Mouse (Mus musculus): ENCODE data around the gene Nfic.
A peak's percentile ranks its signal among the peaks of the same experiment; 100 is the strongest.

Nfic gene

DNA sequence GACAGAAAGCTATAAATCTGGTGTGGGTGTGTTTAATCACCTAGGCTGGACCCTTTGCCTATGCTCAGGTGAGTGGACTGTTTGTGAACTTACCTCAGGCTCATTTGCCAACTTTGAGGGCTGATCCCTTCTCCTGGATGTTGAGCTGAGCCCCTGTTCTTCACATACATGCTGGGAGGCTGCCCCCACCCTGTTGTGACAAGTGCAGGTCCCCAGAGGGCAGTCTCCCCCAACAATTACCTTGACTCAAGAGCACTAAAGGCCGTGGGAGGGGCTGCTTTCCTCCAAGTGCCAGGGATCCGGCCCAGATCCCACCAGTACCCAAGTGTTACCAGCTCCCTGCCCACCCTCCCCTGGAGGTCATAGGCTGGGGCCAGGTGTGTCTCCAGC is 29.6 kb upstream of the Nfic start:
- no peak for DNase-seq

DNA sequence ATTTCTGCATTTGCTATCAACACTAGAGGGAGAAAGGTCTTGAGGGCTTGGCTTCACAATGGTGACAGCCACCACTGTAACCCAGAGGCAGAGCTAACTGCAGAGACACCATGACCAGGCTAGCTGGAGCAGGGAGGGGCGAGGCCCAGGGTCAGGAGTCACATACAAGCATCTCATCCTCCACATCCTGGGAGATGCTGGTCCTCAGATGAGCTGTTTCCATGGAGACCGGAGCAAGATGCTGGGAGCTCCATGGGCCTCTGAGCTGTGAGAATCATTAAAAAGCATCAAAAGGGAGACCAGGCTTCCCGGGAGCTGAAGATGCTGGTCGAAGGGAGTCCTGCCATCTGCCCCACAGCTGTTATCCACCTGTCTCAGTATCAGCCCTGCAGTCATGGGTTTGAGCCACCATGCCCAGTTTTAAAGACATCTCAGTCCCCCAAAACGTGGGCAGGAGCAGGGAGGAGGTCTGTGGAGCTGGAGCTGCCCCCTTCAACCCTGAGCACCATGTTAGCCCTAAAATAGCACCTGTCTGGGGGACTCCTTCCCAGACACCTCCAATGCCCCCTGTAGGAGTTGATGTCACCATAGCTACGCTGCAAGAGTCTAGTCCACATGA is 29.1 kb upstream of the Nfic start:
- no peak for DNase-seq

DNA sequence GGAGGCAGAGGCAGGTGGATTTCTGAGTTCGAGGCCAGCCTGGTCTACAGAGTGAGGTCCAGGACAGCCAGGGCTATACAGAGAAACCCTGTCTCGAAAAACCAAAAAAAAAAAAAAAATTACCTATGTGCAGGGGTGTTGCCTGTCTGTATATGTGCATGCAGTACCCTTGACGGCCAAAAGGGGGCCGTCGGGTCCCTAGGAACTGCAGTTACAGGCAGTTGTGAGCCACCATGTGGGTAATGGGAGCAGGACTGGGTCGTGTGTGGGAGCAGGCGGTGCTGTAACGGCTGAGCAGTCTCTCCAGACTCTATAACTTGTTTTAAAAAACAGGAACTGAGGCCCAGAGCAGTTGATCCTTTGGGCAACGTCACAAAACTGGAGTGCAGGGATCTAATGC is 28.5 kb upstream of the Nfic start:
- peak; percentile 43 for DNase-seq

DNA sequence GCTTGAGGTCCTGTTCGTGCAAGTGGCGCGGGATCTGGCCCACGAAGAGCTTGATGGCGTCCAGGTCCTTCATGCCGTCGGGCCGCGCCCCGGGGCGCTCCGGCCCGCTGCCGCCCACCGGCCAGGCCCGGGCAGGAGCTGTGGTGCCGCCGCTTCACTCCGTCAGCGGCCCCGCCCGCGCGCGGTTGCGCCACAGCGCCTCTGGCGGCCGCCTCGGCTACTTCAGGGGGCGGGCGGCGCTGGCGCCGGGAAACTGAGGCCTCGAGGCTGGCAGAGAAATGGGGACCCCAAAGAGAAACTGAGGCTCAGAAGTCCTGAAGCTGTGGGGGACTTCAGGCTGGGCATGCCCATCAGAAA is 27.1 kb upstream of the Nfic start, which contains the start of gene Celf5:
Gene Celf5, minus strand, starts transcription at position 177 of the 357 bp plus-strand sequence.
- peak; percentile 41 for DNase-seq

DNA sequence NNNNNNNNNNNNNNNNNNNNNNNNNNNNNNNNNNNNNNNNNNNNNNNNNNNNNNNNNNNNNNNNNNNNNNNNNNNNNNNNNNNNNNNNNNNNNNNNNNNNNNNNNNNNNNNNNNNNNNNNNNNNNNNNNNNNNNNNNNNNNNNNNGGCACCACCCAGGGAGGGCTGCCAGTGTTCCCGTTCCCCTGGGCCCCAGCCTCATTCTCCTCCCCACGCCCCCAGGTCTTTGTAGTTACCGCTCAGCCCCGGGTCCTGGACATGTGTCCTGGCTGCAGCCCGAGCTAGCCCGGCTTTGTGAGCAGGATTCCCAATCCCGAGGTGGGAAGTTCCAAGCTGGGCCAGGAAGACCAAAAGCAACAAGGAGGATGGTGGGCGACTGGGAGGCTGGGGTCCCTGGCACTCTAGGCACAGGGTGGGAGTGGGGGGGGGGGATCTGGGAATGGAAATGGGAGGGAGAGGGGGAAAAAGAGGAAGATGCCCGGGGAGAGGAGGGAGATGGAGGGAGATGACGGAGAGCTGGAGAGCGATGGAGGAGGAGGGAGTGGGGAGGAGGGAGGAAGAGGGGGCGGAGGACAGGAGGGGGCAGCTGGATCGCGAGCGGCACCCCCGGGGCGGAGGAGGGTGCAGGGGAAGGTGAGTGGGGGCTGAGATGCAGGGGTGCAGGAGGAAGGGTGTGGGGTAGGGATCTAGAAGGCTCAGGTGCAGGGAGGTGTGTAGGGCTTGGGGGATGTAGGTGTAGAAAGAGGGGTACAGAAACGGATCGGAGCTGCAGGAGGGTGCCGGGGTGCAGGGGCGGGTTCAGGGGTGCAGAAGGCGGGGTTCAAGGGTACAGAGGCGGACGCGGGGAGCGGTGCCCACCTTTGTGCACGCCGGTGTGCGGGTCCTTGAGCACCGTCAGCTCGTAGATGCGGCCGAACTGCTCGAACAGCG is 26.4 kb upstream of the Nfic start:
- DNase-seq = no peak

- DNase-seq = no peak
Observed at GRCm38 (mm10) chr10:81474461-81474860, 19.0 kb upstream of the Nfic start.

GRCm38 (mm10) chr10:81473003-81473451 is 17.6 kb upstream of the Nfic start:
- no peak for DNase-seq

- no peak for DNase-seq
Observed at GRCm38 (mm10) chr10:81472403-81473002, 17.1 kb upstream of the Nfic start.

DNA sequence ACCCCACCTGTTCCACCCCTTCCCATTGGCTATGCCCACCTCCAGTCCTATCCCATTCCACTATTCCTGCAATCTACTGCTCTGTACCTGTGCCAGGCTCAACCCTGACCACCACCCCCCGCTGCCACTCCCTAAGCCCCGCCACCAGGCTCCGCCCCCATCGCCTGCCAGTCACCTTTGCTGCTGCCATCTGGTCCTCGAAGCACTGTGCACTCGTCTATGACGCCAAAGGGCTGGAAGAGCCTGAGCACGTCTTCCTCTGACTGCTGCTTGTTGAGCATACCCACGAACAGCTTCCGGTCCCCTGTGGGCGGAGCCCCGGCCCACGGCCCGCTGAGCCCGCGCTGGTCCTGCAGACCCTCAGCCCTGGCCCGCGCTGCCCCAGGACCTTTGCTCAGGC is 15.0 kb upstream of the Nfic start:
- DNase-seq = no peak

- no peak for DNase-seq
Observed at GRCm38 (mm10) chr10:81469253-81469652, 13.8 kb upstream of the Nfic start.

DNA sequence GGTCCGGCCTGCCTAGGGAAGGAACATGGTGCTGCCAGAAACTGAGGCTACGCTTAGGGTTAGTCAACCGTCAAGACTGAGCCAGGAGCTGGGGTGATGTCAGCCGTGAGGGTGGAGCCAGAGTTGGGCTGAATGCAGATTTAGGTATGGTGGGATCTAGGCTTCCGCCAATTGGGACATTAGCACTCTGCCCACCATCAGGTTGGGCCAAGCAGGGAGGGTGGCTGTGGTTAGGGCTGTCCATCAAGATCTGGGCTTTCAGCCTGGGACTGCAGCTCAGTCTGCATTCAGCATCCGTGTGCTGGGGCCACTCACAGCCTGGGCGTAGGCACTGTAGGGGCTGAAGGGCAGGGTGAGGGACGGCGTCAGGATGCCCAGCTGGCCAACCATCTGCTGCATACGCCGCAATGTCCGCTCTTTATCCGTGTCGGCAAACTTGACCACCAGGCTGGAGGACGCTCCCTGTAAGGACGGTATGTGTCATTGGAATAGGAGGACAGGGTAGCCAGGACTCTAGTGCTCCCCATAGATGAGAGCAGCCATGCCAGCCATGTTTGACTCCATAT is 12.3 kb upstream of the Nfic start:
- no peak for DNase-seq

GRCm38 (mm10) chr10:81466881-81467280 is 11.4 kb upstream of the Nfic start:
- no peak for DNase-seq

DNA sequence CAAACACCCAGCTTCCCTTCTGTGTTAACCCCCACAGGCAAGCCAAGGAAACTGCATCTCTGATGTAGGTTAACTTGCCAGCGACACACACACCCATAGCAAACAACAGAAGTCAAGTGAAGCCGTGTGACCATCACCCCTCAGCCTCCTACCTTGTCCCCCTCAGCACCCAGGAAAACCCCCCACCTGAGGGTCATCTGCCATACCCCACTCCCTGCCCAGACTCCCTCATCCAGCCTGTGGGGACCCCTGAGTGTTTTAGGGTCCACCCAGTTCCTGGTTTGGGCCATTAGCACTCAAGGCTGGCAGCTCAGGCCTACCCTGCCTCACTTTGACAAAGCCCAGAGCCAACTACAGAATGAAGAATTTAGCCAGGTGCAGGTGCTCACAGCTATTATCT is 10.6 kb upstream of the Nfic start:
- DNase-seq = no peak

- DNase-seq = no peak
Observed at GRCm38 (mm10) chr10:81465265-81465645, 9.8 kb upstream of the Nfic start.

GRCm38 (mm10) chr10:81464405-81465264 is 9.2 kb upstream of the Nfic start:
- peak; percentile 63 for DNase-seq

DNA sequence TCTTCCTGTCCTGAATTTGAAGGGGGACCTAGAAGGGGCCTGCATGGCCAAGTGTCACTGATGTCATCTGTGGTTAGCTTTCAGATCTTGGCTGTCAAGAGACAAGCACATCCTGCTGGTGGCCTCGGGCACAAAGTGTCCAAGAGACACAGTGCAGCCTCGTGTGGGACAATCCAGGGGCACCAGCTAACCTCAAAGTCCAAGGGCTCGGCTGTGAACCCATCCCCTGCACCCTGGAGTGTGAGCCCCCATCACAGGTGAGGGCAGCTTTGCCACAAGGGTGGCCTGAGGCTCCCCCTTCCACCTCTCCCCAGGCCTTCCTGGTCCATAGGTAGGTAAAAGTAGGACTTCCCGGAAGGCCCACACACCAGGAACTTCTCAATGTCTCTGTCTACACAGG is 8.1 kb upstream of the Nfic start:
- no peak for DNase-seq

GRCm38 (mm10) chr10:81462917-81463316 is 7.5 kb upstream of the Nfic start:
- DNase-seq = no peak

DNA sequence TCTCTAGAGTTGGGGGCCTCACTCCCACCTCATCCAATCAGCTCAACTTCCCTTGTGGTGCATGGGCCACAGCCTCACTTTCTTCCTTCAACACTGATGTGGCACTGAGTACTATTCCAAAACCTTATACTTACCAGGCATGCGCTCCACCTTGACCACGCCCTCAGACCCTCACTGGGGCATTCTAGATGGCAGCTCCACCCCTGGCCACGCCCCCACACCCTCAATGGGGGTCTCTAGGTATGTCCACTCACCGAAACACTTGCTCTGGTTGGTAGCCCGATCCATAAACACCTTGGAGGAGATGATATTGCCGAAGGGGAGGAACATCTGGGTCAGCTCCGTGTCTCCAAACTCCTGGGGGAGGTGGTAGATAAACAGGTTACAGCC is 7.0 kb upstream of the Nfic start:
- DNase-seq = peak; percentile 24

DNA sequence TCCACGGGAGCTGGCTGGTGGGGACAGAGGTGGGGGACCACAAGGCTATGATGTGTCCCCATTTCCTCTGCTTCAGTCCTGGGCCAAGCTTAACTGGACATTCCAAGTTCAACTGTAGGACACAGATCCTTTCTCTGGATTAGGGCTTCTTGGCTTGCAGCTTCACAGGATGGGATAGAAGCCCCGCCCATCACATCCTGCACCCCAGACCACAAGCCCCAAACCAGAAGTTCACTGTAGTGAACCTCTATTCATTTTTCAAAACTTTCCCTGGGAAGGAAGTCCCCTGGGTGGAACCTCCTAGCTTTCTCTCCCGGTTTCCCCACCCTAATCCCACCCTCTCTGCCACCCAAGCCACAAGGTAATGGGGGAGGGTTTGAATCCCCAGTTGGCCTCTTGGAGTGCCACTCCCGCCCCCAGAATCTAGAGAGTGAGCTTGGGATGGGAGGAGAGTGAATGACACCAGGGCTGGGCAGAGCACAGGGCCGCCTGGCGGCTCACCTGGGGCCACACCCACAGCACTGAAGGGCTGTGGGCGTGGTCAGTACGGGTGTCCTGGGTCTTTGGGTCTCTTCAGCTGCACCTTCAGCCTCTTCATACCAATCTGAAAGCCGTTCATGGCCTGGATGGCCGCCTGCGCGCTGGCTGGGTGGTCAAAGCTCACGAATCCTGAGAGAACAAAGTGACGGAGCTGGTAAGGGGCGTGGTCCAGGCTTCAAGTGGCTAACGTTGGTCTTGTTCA is 6.4 kb upstream of the Nfic start:
- no peak for DNase-seq

- DNase-seq = no peak
Observed at GRCm38 (mm10) chr10:81460951-81461350, 5.5 kb upstream of the Nfic start.

- no peak for DNase-seq
Observed at GRCm38 (mm10) chr10:81460471-81460870, 5.0 kb upstream of the Nfic start.

DNA sequence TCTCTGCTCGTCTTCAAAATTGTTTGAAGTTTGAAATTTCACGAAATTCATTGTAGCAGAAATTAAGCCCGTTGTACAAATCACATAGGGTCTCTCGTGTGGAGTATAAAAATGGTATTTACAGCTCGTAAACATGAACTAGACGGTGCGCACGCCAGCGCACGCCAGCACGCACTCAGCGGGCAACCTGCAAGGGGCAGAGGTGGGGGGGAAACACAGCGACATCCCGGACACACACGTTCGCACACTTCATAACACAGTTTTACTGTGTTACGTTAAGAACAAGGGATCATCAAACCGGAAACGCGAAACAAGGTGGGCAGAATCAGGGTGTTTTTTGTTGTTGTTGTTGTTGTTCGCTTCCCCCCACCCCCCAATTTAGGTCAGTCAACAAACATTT is 4.0 kb upstream of the Nfic start:
- no peak for DNase-seq

All from lung, postnatal 36 days (tissue).